Mouse (Mus musculus): ENCODE results near the gene Efna2.
"Not testable (repeated sequence)": the region's sequence is repeated elsewhere in the genome, so short reads cannot be mapped to it uniquely, and the experiment has no call there.

The Efna2 gene

DNA sequence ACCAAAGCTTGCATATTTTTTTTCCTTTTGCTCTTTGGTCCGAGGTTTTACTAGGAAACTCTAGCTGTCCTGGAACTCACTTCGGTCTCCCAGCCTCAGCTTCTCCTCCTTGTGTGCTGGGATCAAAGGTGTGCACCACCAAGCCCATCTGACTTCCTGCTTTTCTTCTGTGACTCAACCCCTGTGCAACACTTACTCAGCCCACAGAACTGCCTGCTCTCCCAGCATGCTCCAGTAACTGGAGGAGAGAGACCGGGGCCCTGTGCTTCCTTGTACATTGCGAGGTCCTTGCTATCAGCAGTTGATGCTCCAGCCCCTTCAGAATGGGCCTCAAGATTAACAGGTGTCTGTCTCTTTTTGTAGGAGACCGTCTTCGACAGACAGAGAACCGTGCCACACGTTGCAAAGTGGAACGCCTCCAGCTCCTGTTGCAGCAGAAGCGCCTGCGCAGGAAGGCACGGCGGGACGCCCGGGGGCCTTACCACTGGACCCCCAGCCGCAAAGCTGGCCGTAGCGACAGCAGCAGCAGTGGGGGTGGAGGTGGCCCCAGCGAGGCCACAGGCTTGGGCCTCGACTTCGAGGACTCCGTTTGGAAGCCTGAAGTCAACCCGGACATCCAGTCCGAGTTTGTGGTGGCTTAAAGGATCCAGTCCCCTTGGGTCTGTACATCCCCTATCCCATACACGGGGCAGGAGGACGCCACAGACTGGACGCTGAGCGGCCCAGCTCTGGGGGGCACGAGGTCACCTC is 23.1 kb upstream of the Efna2 start:
- peak; percentile 19 for DNase-seq

GRCm38 (mm10) chr10:80156752-80157053 is 22.6 kb upstream of the Efna2 start:
- DNase-seq: no peak

GRCm38 (mm10) chr10:80157141-80157929 is 21.9 kb upstream of the Efna2 start:
- DNase-seq: no peak

- peak; percentile 75 for DNase-seq
These were observed 20.8 kb upstream of the Efna2 start for GRCm38 (mm10) chr10:80158307-80158986.

DNA sequence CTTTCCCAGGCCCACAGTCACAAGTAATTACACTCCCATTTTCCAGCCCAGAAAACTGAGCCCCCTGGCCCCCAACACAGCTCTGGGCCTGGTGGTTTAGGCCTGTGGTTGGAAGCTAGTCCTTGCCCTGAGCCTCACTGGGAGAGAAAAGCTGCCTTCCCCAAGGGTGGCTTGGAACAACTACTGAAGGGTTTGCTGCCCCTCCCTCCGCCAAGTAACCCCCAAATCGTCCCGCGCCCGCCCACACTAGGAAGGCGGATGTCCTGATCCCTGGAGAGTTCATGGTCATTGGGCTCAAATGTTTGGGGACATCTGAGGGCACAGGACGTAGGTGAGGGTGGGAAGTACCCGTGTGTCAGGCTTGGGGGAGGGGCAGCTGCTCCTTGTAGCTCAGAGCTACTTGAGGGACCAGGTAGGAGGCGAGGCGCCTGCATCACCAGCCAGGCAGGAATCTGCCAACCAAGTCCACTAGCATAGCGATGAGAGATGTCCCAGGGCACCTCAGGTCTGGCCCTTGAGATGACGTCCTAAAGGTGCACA is 20.2 kb upstream of the Efna2 start:
- peak; percentile 75 for DNase-seq

DNA sequence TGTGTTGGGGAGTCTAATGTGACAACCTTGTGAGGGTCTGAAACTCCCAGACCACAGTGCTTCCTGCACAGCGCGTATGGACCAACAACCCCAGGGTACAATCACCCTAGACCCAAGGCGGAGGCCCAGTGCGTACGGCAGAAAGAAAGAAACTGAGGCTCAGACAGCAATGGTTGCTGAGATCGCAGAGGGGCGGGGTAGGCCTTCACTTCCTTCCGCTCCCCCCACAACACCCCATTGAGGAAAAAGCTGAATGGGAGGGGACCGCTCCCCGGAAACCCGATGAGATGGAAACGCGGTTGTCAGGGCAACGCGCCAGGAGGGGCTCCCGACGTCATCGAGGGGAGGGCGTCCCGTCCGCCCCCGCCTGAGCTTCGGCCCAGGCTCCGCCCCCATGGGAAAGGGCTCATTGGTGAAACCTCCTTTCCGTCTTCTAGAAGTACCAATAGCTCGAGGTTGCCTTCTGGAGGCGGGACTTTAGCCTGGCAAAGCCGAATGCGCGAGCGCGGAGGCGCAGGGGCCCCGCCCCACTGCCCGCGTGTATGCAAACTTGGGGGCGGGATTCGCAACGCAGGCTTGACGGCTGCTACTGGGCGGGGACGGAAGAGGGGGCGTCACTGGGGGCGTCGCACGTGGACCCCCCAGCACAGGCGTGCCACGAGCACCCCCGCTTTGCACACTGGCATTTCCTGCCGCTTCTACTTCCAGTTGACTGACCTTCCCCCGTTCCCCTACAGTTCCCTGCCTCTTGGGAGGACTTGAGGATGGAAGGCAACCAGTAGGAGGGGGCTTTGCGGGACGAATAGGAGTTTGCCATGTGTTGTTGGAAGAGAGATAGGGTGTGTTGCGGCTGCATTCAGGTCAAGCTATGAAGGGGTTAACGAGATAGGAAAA is 19.5 kb upstream of the Efna2 start:
- peak; percentile 99 for DNase-seq

DNA sequence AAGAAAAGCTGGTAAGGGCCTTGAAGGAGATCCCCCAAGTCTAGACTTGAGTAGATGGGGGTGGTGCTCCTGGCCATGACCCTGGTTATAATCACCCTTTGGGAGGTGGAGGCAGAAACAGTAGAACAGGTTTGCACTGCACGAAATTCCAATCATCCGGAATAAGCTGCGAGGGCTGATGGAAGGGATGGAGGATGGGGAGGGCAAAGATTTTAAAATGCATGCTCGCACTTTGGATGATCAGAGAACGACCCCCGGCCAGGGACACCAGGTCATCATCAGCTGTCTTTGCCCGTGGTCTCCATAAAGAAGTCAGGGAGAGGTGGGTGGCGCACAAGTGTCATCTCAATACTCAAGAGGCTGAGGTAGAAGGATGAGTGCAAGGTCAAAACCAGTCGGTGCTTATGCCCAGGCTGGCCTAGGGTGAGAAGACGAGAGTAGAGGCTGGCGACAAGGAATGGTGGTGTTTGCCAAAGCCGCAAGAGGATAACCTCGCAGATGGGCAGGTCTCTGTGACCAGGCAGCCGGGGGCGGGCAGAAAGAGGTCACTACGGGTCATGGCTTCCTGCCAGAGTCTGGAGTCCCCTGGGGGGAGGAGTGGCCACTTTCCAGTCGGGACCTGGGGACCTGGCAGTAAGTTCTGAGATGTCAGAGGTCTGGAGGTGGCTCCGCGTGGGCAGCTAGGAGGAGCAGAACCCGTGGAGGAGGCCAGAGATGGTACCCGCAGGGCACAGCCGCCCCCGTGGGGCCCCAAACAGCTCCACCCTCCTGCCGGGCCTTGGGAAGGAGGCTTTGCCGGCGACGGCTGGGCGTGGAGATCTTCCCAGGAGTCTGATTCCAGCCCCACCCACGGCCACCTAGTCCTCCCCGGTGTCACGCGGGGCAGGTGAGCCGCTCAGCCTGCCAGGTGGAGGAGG is 18.6 kb upstream of the Efna2 start:
- DNase-seq: peak; percentile 99

GRCm38 (mm10) chr10:80161522-80162242 is 17.6 kb upstream of the Efna2 start:
- peak; percentile 66 for DNase-seq

GRCm38 (mm10) chr10:80162243-80162608 is 17.1 kb upstream of the Efna2 start:
- peak; percentile 12 for DNase-seq

DNA sequence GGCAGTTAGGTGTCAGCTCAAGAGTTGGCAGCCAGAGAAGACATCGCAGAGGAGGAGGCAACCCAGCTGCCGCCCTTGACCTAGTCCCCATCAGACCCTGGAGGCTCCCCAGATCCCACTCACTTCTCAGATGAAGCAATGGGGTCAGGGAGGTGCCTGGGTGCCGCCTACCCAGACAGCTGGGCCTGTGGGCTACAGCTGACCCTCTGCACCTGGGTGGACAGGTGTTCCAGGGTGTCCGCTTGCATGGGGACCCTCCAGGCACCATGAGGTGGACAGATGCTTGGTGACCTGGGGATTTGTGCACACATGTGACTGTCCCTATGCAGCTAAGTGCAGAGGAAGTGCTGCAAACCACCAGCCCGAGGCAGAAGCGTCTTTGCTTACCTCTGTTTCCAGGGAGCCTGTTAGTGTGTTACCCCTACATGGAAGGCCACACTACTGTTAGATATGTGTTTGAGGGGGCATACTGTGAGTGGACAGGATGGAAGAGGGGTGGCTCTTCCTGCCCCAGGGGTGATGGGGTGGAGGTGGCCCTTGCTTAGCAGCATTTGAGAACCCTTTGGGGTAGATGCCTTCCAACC is 16.5 kb upstream of the Efna2 start:
- DNase-seq: peak; percentile 26

DNA sequence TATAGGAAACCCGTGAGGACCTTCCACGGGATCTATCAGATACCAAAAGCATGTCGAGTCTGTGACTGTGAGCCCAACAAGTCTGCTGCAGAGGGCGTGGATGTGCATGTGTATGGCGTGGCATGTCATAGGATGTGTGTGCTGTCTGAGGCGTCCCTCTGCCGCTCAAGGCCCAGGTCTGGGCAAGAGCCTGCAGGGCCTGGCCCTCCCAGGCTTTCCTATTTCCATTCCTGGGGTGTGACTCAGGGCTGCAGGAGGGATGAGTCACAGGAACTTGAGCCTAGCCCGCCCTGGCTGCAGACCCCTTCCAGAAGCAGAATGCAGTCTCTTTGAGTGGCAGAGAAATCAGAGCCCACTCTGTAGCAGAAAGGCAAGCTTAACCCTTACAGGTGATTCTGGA is 15.6 kb upstream of the Efna2 start:
- peak; percentile 36 for DNase-seq

GRCm38 (mm10) chr10:80164161-80164997 is 14.9 kb upstream of the Efna2 start:
- DNase-seq: peak; percentile 50

DNA sequence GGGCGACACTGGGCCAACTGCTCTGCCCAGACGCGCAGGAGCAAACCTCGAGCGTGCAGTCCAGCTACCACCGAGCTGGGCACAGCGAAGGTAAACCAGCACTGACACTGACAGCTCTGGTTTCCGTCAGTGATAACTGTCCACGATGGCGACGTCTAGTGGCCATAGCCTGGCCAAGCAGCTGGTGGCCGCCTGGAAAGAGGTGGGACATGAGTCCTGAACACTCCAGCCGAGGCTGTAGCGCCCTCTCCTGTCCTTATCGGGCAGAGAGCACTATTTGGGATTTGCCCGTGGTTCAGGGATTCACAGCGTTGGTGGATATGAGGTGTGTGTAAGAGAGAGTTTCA is 14.3 kb upstream of the Efna2 start:
- peak; percentile 99 for DNase-seq

DNA sequence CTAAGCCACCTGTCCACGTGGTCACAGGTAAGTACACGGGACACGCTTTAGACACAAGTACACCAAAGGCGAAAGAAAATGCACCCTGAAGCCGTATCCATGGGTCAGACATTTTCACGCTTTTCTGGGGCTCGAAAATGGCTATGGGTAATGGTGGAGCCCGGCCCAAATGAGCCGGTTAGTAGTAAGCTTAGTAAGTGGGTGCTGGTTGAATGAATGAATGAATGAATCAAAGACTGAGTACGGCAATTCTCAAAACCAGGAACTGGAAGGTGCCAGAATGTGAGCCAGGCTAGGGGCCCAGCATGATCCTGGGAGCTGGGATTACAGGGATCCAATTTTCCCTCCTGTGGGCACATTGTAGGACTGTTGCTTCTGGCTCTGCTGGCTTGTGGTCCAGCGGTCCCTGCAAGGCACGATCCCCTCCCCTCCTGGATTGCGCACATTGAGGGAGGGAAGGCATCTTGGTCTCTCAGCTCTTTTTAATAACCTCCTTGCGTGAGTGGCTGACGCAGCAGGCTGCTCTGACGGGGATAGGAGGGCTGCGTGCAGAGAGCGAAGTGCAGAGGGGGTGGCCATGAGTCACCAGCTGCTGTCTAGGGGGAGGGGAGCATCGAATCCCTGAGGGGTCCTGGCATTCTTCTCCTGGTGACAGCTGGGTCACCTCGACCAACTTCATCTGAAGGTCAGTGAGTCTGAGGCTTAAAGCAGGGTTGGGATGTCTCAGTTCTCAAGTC is 13.7 kb upstream of the Efna2 start, which contains the start of gene Cirbp:
Cirbp (plus strand) TSS at position 594 of the 737 bp plus-strand sequence.
- peak; percentile 66 for DNase-seq

GRCm38 (mm10) chr10:80166136-80166535 is 13.1 kb upstream of the Efna2 start:
- DNase-seq: not testable (repeated sequence)

- DNase-seq: peak; percentile 98
These were observed 11.7 kb upstream of the Efna2 start for GRCm38 (mm10) chr10:80167460-80168037.

DNA sequence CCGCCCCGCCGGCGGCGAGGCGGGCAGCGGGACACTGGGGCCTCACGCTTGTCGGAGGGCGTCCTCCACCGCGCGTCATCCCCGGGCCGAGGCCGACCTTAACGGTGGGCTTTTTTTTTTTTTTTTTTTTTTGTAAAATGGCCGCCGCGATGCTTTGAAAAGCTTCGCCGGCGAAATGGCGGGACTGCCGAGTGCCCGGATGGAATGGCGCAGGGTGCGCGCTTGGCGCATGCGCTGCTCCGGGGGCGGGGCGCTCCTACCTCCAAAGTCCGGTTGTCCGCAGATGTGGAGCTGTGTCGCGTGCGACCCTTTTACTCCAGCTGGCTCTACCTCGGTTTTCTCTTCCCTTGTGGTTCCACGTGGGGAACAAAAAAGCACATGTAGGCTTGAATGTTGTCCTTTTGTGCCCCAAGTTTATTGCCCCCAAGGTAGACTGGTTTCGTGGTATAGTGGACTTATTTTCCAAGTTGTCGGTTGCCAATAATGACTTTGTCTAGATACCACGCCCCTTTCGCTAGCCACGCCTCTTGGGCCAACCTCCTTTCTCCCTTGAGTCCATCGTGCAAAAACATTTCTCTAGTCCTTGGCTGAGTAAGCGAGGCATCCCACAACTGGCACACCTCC is 11.1 kb upstream of the Efna2 start:
- peak; percentile 97 for DNase-seq

DNA sequence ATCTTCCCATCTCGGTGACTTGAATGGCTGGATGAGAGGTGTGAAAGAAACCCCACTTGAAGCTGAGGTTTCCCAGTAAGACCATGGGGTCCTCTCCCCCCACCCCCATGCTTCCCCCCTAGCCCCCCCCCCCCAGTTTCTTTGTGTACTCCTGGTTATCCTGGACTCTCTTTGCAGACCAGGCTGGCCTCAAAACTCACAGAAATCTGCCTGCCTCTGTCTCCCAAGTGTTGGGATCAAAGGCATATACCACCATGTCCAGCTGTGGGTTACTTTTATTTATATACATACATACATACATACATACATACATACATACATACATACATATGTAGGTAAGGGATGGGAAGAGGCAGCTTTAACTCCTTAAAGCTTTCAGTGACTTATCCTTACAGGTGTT is 10.2 kb upstream of the Efna2 start:
- no peak for DNase-seq
